Mouse (Mus musculus): ENCODE measurements around the gene Abcc6. TPM values are rescaled to one million over a fixed set of nuclear protein-coding genes. Genes with fewer than 3 reads are reported as not detected.
"Not testable (repeated sequence)": the region's sequence is repeated elsewhere in the genome, so short reads cannot be mapped to it uniquely, and the experiment has no call there.

The Abcc6 gene
- polyA plus RNA-seq, 1 experiment from 2014 or later, result 0.19 TPM

- Histone ChIP-seq H3K9me3 (no peaks in the 10 kb centered on the region), H3K4me1 (no peaks in the 10 kb centered on the region), H3K4me2 (replicated peaks) (no peak overlapping the region), H3K36me3 (no peaks in the 10 kb centered on the region), H3K27ac (no peak overlapping the region), H3K4me3 (no peak overlapping the region), H3K27me3 (0 out of 2 replicates have a peak, but pooled peaks cover 5% of the 10 kb centered on the region), H3K9ac (no peak overlapping the region)
- ATAC-seq (ENCODE audit: low FRiP score, low read depth), result no peak
- WGBS, result 80% methylated on average over 11 of the region's 11 CpGs
Measured at GRCm38 (mm10) chr7:45971831-45972723, 58.0 kb downstream of the Abcc6 start.

GRCm38 (mm10) chr7:45956611-45957010 lies 73.5 kb downstream of the Abcc6 start:
- no peaks in the 10 kb centered on the region for H3K36me3 ChIP-seq
- no peak overlapping the region for H3K9ac ChIP-seq
- H3K4me1 ChIP-seq, result no peaks in the 10 kb centered on the region
- H3K4me3 ChIP-seq, result no peak overlapping the region
- no peak overlapping the region for H3K4me2 ChIP-seq (replicated peaks)
- H3K9me3 ChIP-seq, result no peaks in the 10 kb centered on the region
- no peak overlapping the region for H3K27ac ChIP-seq
- no peaks in the 10 kb centered on the region for H3K27me3 ChIP-seq
- ATAC-seq (ENCODE audit: low FRiP score, low read depth), result no peak
- 60% methylated on average over 4 of the region's 4 CpGs for WGBS

DNA sequence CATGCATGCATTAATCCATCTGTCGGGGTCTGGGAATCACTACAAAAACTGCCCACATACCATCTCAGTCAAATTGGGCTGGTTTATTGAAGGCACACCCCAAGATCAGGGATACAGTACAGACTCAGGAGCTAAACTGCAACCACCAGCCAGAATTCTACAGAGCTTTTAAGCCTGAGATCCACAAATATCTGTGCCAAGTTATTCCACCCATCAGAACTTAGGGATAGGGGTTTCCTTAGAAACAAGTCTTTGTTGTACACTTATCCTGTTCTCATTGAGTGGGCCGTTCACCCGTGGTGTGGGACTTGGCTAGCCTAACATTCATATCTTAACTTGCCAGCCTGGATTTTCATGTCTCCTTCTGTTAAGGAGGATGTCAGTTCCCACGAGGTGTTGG lies 81.0 kb downstream of the Abcc6 start:
- no peak overlapping the region for H3K27ac ChIP-seq
- H3K4me2 ChIP-seq (replicated peaks), result no peak overlapping the region
- no peak overlapping the region for H3K4me3 ChIP-seq
- H3K4me1 ChIP-seq, result no peaks in the 10 kb centered on the region
- no peaks in the 10 kb centered on the region for H3K36me3 ChIP-seq
- 78% methylated on average over 4 of the region's 4 CpGs for WGBS
- H3K9me3 ChIP-seq, result no peaks in the 10 kb centered on the region
- ATAC-seq (ENCODE audit: low FRiP score, low read depth), result no peak
- no peaks in the 10 kb centered on the region for H3K27me3 ChIP-seq
- H3K9ac ChIP-seq, result no peak overlapping the region

GRCm38 (mm10) chr7:45943280-45943679 lies 86.8 kb downstream of the Abcc6 start:
- not testable (repeated sequence) for H3K4me2 ChIP-seq (replicated peaks); H3K9me3 ChIP-seq; H3K4me3 ChIP-seq; H3K4me1 ChIP-seq; H3K27me3 ChIP-seq; H3K9ac ChIP-seq; ATAC-seq (ENCODE audit: low FRiP score, low read depth); H3K27ac ChIP-seq; H3K36me3 ChIP-seq
- 75% methylated on average over 1 of the region's 1 CpGs for WGBS

DNA sequence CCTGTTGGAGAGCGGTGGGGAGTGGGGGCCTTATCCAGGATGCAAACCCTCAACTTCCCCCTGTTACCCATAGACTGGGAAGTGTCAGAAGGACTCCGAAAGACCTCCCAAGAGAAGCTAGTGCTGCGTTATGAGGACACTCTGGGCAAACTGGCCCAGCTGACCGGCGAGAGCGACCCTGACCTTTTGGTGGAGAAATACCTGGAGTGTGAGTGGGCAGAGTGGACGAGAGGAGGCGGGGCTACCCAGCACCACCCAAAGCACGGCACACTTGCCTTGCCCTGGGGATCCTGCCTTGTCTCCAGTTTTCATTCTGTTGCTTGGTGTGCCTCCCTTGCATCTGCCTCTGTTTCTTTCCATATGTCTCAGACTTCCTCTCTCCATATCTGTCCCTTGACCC lies 88.1 kb downstream of the Abcc6 start:
- H3K4me3 ChIP-seq, result no peak overlapping the region
- no peaks in the 10 kb centered on the region for H3K36me3 ChIP-seq
- H3K9me3 ChIP-seq, result no peaks in the 10 kb centered on the region
- no peak overlapping the region for H3K27ac ChIP-seq
- no peaks in the 10 kb centered on the region for H3K4me1 ChIP-seq
- ATAC-seq (ENCODE audit: low FRiP score, low read depth), result no peak
- no peaks in the 10 kb centered on the region for H3K27me3 ChIP-seq
- no peak overlapping the region for H3K9ac ChIP-seq
- 76% methylated on average over 9 of the region's 9 CpGs for WGBS
- H3K4me2 ChIP-seq (replicated peaks), result no peak overlapping the region

- Histone ChIP-seq H3K4me1 (no peaks in the 10 kb centered on the region), H3K9me3 (no peaks in the 10 kb centered on the region), H3K4me2 (replicated peaks) (no peak overlapping the region), H3K36me3 (no peaks in the 10 kb centered on the region), H3K4me3 (no peak overlapping the region), H3K27me3 (no peaks in the 10 kb centered on the region), H3K27ac (no peak overlapping the region), H3K9ac (no peak overlapping the region)
- no peak for ATAC-seq (ENCODE audit: low FRiP score, low read depth)
- 30% methylated on average over 2 of the region's 2 CpGs for WGBS
Measured at GRCm38 (mm10) chr7:45939836-45940235, 90.3 kb downstream of the Abcc6 start.

DNA sequence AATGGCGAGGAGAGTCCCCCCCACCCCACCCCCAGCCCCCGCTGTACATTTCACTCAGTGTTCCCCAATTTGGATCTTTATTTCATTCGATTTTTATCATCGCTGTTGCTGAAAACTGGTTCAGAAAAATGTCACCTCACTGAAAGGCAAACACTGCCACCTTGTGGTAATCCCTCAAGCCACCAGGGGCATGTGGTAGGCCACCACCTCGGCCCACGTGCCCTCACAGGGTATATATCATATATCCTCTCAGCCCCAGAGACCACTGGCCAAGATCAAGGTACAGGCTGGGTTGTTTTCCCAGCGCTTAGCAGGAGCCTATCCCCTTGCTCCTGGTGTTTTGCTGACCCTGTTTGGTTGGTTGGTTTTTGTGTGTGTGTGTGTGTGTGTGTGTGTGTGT lies 95.0 kb downstream of the Abcc6 start:
- Histone ChIP-seq H3K4me3 (no peak overlapping the region), H3K27me3 (no peaks in the 10 kb centered on the region), H3K9me3 (0 out of 2 replicates have a peak, but pooled peaks cover 9% of the 10 kb centered on the region), H3K27ac (no peak overlapping the region), H3K9ac (no peak overlapping the region), H3K4me2 (replicated peaks) (no peak overlapping the region), H3K4me1 (no peaks in the 10 kb centered on the region), H3K36me3 (no peaks in the 10 kb centered on the region)
- 23% methylated on average over 7 of the region's 7 CpGs for WGBS
- no peak for ATAC-seq (ENCODE audit: low FRiP score, low read depth)

DNA sequence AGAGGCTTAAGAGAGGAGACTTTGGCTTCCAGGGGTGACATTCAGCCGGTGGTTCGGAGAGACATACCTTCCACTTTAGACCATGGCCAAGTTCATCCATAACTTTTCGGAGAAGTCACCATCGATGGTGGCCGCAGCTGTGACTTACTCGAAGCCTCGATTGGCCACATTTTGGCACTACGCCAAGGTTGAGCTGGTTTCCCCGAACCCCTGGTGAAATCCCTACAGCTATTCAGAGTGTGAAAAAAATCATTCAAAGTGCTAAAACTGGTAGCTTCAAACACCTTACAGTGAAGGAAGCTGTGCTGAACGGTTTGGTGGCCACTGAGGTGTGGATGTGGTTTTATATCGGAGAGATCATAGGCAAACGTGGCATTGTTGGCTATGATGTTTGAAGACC lies 96.3 kb downstream of the Abcc6 start:
- not testable (repeated sequence) for H3K36me3 ChIP-seq; H3K27ac ChIP-seq; H3K9ac ChIP-seq; H3K4me1 ChIP-seq; H3K27me3 ChIP-seq; H3K4me3 ChIP-seq; H3K4me2 ChIP-seq (replicated peaks); ATAC-seq (ENCODE audit: low FRiP score, low read depth); H3K9me3 ChIP-seq
- 88% methylated on average over 12 of the region's 12 CpGs for whole genome bisulfite sequencing

DNA sequence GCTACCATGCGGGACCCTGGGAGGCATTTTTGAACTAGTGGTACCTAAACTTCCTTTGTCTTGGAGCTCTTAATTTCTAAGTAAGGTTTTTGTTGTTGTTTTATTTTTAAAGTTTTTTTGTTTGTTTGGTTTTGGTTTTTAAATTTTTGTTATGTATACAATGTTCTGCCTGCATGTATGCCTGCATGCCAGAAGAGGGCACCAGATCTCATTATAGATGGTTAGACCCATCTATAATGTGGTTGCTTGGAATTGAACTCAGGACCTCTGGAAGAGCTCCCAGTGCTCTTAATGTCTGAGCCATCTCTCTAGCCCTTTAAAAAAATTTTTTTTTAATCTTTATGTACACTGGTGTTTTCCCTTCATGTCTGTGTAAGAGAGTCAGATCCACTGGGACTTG lies 100.4 kb downstream of the Abcc6 start:
- peaks cover 17% of the 10 kb centered on the region; the same call in 1 of the 2 replicates for H3K9me3 ChIP-seq
- no peak overlapping the region for H3K9ac ChIP-seq
- H3K4me1 ChIP-seq, result no peaks in the 10 kb centered on the region
- H3K4me3 ChIP-seq, result no peak overlapping the region
- H3K36me3 ChIP-seq, result no peaks in the 10 kb centered on the region
- H3K27ac ChIP-seq, result no peak overlapping the region
- peaks cover 23% of the 10 kb centered on the region for H3K27me3 ChIP-seq
- WGBS, result 88% methylated on average over 1 of the region's 1 CpGs
- no peak overlapping the region for H3K4me2 ChIP-seq (replicated peaks)
- no peak for ATAC-seq (ENCODE audit: low FRiP score, low read depth)

DNA sequence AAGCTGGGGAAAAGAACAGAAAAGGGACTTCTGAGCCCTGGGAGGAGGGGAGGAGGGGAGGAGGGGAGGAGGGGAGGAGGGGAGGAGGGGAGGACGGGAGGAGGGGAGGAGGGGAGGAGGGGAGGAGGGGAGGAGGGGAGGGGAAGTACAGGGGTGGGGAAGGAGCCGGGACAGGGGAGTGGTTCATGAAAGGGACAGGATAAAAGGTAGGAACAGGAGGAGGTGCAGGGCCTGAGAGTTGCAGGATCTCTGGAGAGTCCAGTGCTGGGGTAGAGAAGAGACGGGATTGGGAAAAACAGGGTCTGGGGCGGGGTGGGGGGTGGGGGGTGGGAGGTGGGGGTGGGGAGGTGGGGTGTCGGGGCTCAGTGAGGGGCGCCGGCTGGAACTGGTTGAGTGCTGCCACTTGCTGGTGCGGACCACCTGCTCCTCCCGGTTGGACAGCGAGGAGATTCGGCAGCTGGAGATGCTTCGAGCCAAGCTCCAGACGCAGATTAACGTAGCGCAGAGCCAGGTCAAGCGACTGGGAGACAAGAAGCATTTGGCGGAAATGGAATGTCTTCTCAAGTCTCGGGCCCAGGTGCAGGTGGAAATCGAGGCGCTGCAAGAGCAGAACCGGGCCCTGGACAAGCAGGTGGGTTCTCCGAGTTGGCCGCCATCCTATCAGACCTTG lies 101.3 kb downstream of the Abcc6 start:
- Histone ChIP-seq H3K9me3 (peaks cover 17% of the 10 kb centered on the region; the same call in 1 of the 2 replicates), H3K4me2 (replicated peaks) (peak overlapping the region; percentile 38), H3K9ac (no peak overlapping the region), H3K27ac (no peak overlapping the region), H3K4me1 (no peaks in the 10 kb centered on the region), H3K27me3 (peaks cover 23% of the 10 kb centered on the region), H3K4me3 (no peak overlapping the region), H3K36me3 (no peaks in the 10 kb centered on the region)
- ATAC-seq (ENCODE audit: low FRiP score, low read depth), result no peak
- 14% methylated on average over 19 of the region's 23 CpGs for WGBS

DNA sequence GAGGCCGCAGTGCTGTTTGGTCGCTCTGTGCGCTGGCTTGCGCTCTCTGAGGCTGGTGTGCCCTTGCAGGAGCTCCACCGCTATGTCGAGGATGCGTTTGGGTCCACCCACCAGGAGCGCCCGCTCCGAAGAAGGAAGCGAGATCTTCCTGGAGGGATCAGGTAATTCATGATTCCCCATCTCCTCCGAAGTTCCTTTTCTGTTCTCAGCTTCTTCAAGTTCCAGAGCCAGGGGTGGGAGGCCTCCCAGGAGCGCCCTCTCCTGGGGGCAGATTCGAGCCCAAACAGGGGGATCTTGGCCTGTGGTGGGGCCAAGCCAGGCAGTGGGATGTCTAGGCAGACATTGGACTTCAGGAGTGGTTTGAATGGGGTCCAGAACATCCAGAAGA lies 105.7 kb downstream of the Abcc6 start:
- H3K4me1 ChIP-seq, result peaks cover 35% of the 10 kb centered on the region
- WGBS, result 13% methylated on average over 14 of the region's 14 CpGs
- no peaks in the 10 kb centered on the region for H3K36me3 ChIP-seq
- peaks cover 8% of the 10 kb centered on the region; the same call in 1 of the 2 replicates for H3K9me3 ChIP-seq
- H3K4me3 ChIP-seq, result peak overlapping the region; percentile 44
- ATAC-seq (ENCODE audit: low FRiP score, low read depth), result no peak
- H3K9ac ChIP-seq, result peak overlapping the region; percentile 8; the same call in 1 of the 2 replicates
- peaks cover 22% of the 10 kb centered on the region for H3K27me3 ChIP-seq
- H3K4me2 ChIP-seq (replicated peaks), result peak overlapping the region; percentile 64
- H3K27ac ChIP-seq, result peak overlapping the region; percentile 94; the same call in 1 of the 2 replicates

DNA sequence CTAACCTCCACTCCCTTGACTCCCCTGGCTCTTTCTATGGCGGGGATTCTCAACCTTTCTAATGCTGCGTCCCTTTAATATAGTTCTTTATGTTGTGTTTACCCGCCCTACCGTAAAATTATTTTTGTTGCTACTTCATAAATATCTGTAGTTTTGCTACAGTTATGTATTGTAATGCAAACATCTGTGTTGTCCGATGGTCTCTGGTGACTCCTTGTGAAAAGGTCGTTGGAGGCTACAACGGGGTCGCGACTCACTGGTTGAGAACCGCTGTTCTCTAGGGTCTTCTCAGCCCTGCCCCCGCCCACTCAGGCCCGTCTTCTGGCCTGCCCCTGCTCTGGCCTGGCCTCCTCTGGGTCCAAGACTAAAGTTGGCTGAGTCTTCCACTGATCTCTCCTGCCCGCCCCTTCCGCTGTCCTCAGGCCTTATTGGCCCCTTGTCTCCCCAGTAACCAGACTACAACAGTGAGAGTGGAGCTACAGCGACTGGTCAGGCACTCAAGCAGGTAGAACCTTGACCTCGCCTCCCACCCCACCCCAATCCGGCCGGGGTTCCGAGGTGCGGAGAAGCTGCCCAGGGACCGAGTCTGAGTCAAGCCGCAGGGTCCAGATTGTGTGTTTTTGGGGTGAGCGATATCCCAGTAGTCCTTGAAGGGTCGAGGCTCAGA lies 106.2 kb downstream of the Abcc6 start, which contains the start of gene Ccdc114:
Ccdc114 (plus strand) TSS at position 311 of the 667 bp plus-strand sequence.
- peak within 1 kb of the TSS; percentile 94 for H3K27ac ChIP-seq
- H3K4me3 ChIP-seq, result peak within 1 kb of the TSS; percentile 44
- H3K36me3 ChIP-seq, result peaks cover 4% of the 10 kb centered on the region
- H3K4me2 ChIP-seq (replicated peaks), result peak within 1 kb of the TSS; percentile 64
- peak; percentile 21 for ATAC-seq (ENCODE audit: low FRiP score, low read depth)
- peak within 1 kb of the TSS; percentile 53 for H3K9ac ChIP-seq
- H3K4me1 ChIP-seq, result peaks cover 40% of the 10 kb centered on the region
- WGBS, result 9% methylated on average over 24 of the region's 24 CpGs
- peaks cover 16% of the 10 kb centered on the region for H3K27me3 ChIP-seq
- H3K9me3 ChIP-seq, result peaks cover 8% of the 10 kb centered on the region; the same call in 1 of the 2 replicates
